Mouse (Mus musculus): ENCODE measurements around the gene Irgq. TPM values are rescaled to one million over a fixed set of nuclear protein-coding genes. Genes with fewer than 3 reads are reported as not detected.

The Irgq gene
- total and polyA plus RNA-seq, 3 experiments, result 4.7 to 5.8 TPM; not detected in 1

- TF ChIP-seq ETS1 (IDR thresholded peaks at IDR 0.05; ENCODE audit: low read depth, low read length), result peak; percentile 30; the same call in 1 of the 2 replicates
- peak; percentile 68; the same call in 1 of the 2 replicates for TF ChIP-seq MAZ (IDR thresholded peaks at IDR 0.05; ENCODE audit: low read depth, low read length)
- peak; percentile 70 for TF ChIP-seq TCF12 (IDR thresholded peaks at IDR 0.05; ENCODE audit: low read depth, low read length)
- peak; percentile 38; the same call in 1 of the 2 replicates for TF ChIP-seq USF1 (IDR thresholded peaks at IDR 0.05; ENCODE audit: low read depth, low read length)
Measured at GRCm38 (mm10) chr7:24506838-24507725, 23.4 kb upstream of the Irgq start, which contains the start of gene Zfp428 (continued).

GRCm38 (mm10) chr7:24507726-24508114 lies 22.8 kb upstream of the Irgq start:
- H3K79me2 ChIP-seq (ENCODE audit: control insufficient read depth, insufficient read depth, low read length, poor library complexity), result peaks cover 11% of the 10 kb centered on the region
- peaks cover 2 to 13% of the 10 kb centered on the region in 2 experiments; a peak in 3 of 4 replicates for H3K4me1 ChIP-seq (ENCODE audit: control insufficient read depth in 1 of 2, insufficient read depth in 2 of 2, low read length in 2 of 2)
- peak overlapping the region; percentile 80 for H3K9ac ChIP-seq (ENCODE audit: control insufficient read depth, low read depth, low read length, poor library complexity, severe bottlenecking)
- no peaks in the 10 kb centered on the region for H3K27me3 ChIP-seq (ENCODE audit: control insufficient read depth in 1 of 2, insufficient read depth in 2 of 2, low read length in 2 of 2)
- H3K27ac ChIP-seq (ENCODE audit: control insufficient read depth, low read depth, low read length), result peak overlapping the region; percentile 72
- peaks cover 0 to 9% of the 10 kb centered on the region in 2 experiments; a peak in 2 of 4 replicates for H3K36me3 ChIP-seq (ENCODE audit: control insufficient read depth in 1 of 2, insufficient read depth in 2 of 2, low read length in 2 of 2)
- H3K9me3 ChIP-seq (replicated peaks; ENCODE audit: insufficient read depth, low read length), result no peaks in the 10 kb centered on the region
- peak overlapping the region; percentile 74 to 86 for H3K4me3 ChIP-seq (ENCODE audit: control insufficient read depth in 1 of 2, insufficient read depth in 1 of 2, low read depth in 2 of 2, low read length in 2 of 2)
- TF ChIP-seq NELFE (IDR thresholded peaks at IDR 0.05; ENCODE audit: low read depth, low read length) (no peak), RCOR1 (IDR thresholded peaks at IDR 0.05; ENCODE audit: low read depth, low read length) (no peak), USF2 (IDR thresholded peaks at IDR 0.05; ENCODE audit: borderline replicate concordance in 1 of 2, insufficient read depth in 1 of 2, low read depth in 1 of 2, low read length in 2 of 2) (no peak), KAT2A (conservative IDR thresholded peaks at IDR 0.05; ENCODE audit: low read depth, low read length) (no peak), POLR2AphosphoS5 (IDR thresholded peaks at IDR 0.05; ENCODE audit: borderline replicate concordance, low read depth, low read length) (no peak), ZNF384 (IDR thresholded peaks at IDR 0.05; ENCODE audit: low read depth, low read length) (no peak), MAZ (IDR thresholded peaks at IDR 0.05; ENCODE audit: low read depth, low read length) (no peak), TAL1 (IDR thresholded peaks at IDR 0.05; ENCODE audit: low read length) (no peak), CHD1 (IDR thresholded peaks at IDR 0.05; ENCODE audit: low read depth, low read length) (no peak), SMC3 (IDR thresholded peaks at IDR 0.05; ENCODE audit: low read depth, low read length) (no peak), ELF1 (IDR thresholded peaks at IDR 0.05; ENCODE audit: low read depth, low read length) (no peak), MAX (IDR thresholded peaks at IDR 0.05; ENCODE audit: low read length) (no peak), MEF2A (IDR thresholded peaks at IDR 0.05; ENCODE audit: extremely low read depth, insufficient replicate concordance, low read depth, low read length, poor library complexity, severe bottlenecking) (no peak), MYB (IDR thresholded peaks at IDR 0.05; ENCODE audit: low read depth, low read length) (no peak), TBP (IDR thresholded peaks at IDR 0.05; ENCODE audit: low read depth, low read length) (no peak), ETS1 (IDR thresholded peaks at IDR 0.05; ENCODE audit: low read depth, low read length) (no peak), POLR2A (IDR thresholded peaks at IDR 0.05; ENCODE audit: control insufficient read depth in 1 of 2, insufficient read depth in 1 of 2, low read depth in 1 of 2, low read length in 2 of 2, poor library complexity in 1 of 2) (0 out of 4 replicates have a peak, but pooled peaks of 1 of the 2 experiments have one; percentile 8), MXI1 (IDR thresholded peaks at IDR 0.05; ENCODE audit: low read depth, low read length) (0 out of 2 replicates have a peak, but pooled peaks have one; percentile 10), NRF1 (IDR thresholded peaks at IDR 0.05; ENCODE audit: insufficient read depth, low read depth, low read length, poor library complexity, severe bottlenecking) (no peak), ZC3H11A (IDR thresholded peaks at IDR 0.05; ENCODE audit: low read depth, low read length) (no peak), MAFK (IDR thresholded peaks at IDR 0.05; ENCODE audit: borderline replicate concordance, low read depth, low read length) (no peak), GATA1 (IDR thresholded peaks at IDR 0.05; ENCODE audit: low read depth, low read length) (no peak), MYC (IDR thresholded peaks at IDR 0.05; ENCODE audit: low read depth, low read length) (0 out of 2 replicates have a peak, but pooled peaks have one; percentile 1), ZKSCAN1 (IDR thresholded peaks at IDR 0.05; ENCODE audit: low read depth, low read length) (no peak)
- no peak for DNase-seq (ENCODE audit: low read depth, low spot score)

Measured in MEL (cell line).